Mouse (Mus musculus) layer of hippocampus, adult 2 months (tissue): Measurements from ENCODE around the gene Coq4. TPM values are rescaled to one million over a fixed set of nuclear protein-coding genes. Genes with fewer than 3 reads are reported as not detected.
A peak's percentile ranks its signal among the peaks of the same experiment; 100 is the strongest.

Source experiments
- DNase-seq, 2 experiments: peaks; one replicate each; pipeline ENCODE4 v3.0.0; 2022; ENCODE audit warnings: low spot score in 2 of 2
- H3K27ac ChIP-seq: fragments of 200-600 bp; 2 replicates; pipeline ENCODE4 v1.8.1; 2022
- H3K4me3 ChIP-seq: fragments of 200-600 bp; 2 replicates; pipeline ENCODE4 v1.8.1; 2022; ENCODE audit warnings: mild to moderate bottlenecking
- CTCF ChIP-seq: fragments of 200-600 bp; conservative IDR thresholded peaks from 2 replicates; pipeline ENCODE4 v1.8.1; 2022; ENCODE audit warnings: antibody characterized with exemption, mild to moderate bottlenecking, moderate library complexity
- total RNA-seq, 2 experiments: library from RNA; stranded (reverse); gene quantifications; 2 replicates each; pipeline ENCODE4 v1.2.3; 2021

The Coq4 gene
- total RNA-seq, 2 experiments from 2014 or later, result 25.8 to 26.5 TPM

GRCm38 (mm10) chr2:29817426-29818232, 30.3 kb downstream of the Coq4 start:
- H3K27ac ChIP-seq, result peak overlapping the region; percentile 97
- H3K4me3 ChIP-seq, result no peak overlapping the region
- TF ChIP-seq CTCF, result peak; percentile 87
- peak; percentile 87 to 88 for DNase-seq

GRCm38 (mm10) chr2:29819363-29819762, 32.1 kb downstream of the Coq4 start:
- no peak for DNase-seq
- TF ChIP-seq CTCF, result no peak
- peak overlapping the region; percentile 97 for H3K27ac ChIP-seq
- H3K4me3 ChIP-seq, result peak overlapping the region; percentile 64; the same call in 1 of the 2 replicates

GRCm38 (mm10) chr2:29820025-29820817, 32.9 kb downstream of the Coq4 start, which contains the start of gene Urm1:
TSS of gene Urm1 (plus strand) at chr2:29820075.
- Histone ChIP-seq H3K4me3 (peak within 1 kb of the TSS; percentile 64), H3K27ac (peak within 1 kb of the TSS; percentile 97)
- peak; percentile 39 for TF ChIP-seq CTCF
- DNase-seq, result peak; percentile 59 to 60

GRCm38 (mm10) chr2:29826318-29826925, 39.1 kb downstream of the Coq4 start:
- no peak for TF ChIP-seq CTCF
- DNase-seq, result no peak
- Histone ChIP-seq H3K4me3 (peak overlapping the region; percentile 98), H3K27ac (peak overlapping the region; percentile 94)

GRCm38 (mm10) chr2:29826926-29827708, 39.8 kb downstream of the Coq4 start:
- peak overlapping the region; percentile 98 for H3K4me3 ChIP-seq
- peak; percentile 94 to 98 for DNase-seq
- H3K27ac ChIP-seq, result peak overlapping the region; percentile 94
- TF ChIP-seq CTCF, result 0 out of 2 replicates have a peak, but pooled peaks have one; percentile 10

GRCm38 (mm10) chr2:29827709-29828024, 40.4 kb downstream of the Coq4 start:
- Histone ChIP-seq H3K4me3 (peak overlapping the region; percentile 98), H3K27ac (peak overlapping the region; percentile 94)
- TF ChIP-seq CTCF, result no peak
- no peak for DNase-seq

GRCm38 (mm10) chr2:29831106-29831505, 43.8 kb downstream of the Coq4 start:
- Histone ChIP-seq H3K4me3 (no peak overlapping the region), H3K27ac (peak overlapping the region; percentile 85)
- peak in 1 of 2 experiments; percentile 69 for DNase-seq
- peak; percentile 28 for TF ChIP-seq CTCF

GRCm38 (mm10) chr2:29833796-29834195, 46.5 kb downstream of the Coq4 start:
- no peak for TF ChIP-seq CTCF
- H3K27ac ChIP-seq, result peak overlapping the region; percentile 85; the same call in 1 of the 2 replicates
- no peak for DNase-seq
- no peak overlapping the region for H3K4me3 ChIP-seq

GRCm38 (mm10) chr2:29835391-29835899, 48.2 kb downstream of the Coq4 start:
- TF ChIP-seq CTCF, result no peak
- H3K27ac ChIP-seq, result peak overlapping the region; percentile 81
- DNase-seq, result no peak
- no peak overlapping the region for H3K4me3 ChIP-seq

GRCm38 (mm10) chr2:29839460-29839859, 52.2 kb downstream of the Coq4 start:
- peak overlapping the region; percentile 73 for H3K27ac ChIP-seq
- no peak overlapping the region for H3K4me3 ChIP-seq
- no peak for TF ChIP-seq CTCF
- DNase-seq, result no peak

- peak; percentile 43 for TF ChIP-seq CTCF
- peak overlapping the region; percentile 89 for H3K27ac ChIP-seq
- DNase-seq, result peak; percentile 46 to 53
- H3K4me3 ChIP-seq, result no peak overlapping the region
Measured at GRCm38 (mm10) chr2:29843231-29844105, 56.2 kb downstream of the Coq4 start.
